Mouse (Mus musculus) myocyte (in vitro differentiated cells): ENCODE data around the gene Tmem94.
"Not testable (repeated sequence)": the region's sequence is repeated elsewhere in the genome, so short reads cannot be mapped to it uniquely, and the experiment has no call there.

Source experiments
- CEBPB ChIP-seq: IDR thresholded peaks from 2 replicates; pipeline ENCODE4 v1.6.1; 2011; ENCODE audit warnings: mild to moderate bottlenecking, moderate library complexity; ENCODE audit not compliant: poor library complexity, insufficient read depth, severe bottlenecking
- E2F4 ChIP-seq: IDR thresholded peaks from one replicate; pipeline ENCODE4 v1.6.1; 2011; ENCODE audit warnings: mild to moderate bottlenecking, control low read depth, moderate library complexity; ENCODE audit not compliant: insufficient read depth
- POLR2A ChIP-seq: IDR thresholded peaks from one replicate; pipeline ENCODE4 v1.6.1; 2011; ENCODE audit warnings: low read depth, mild to moderate bottlenecking, control low read depth, moderate library complexity; ENCODE audit not compliant: insufficient read length
- REST ChIP-seq: IDR thresholded peaks from one replicate; pipeline ENCODE4 v1.6.1; 2011; ENCODE audit warnings: mild to moderate bottlenecking, control low read depth, moderate library complexity; ENCODE audit not compliant: insufficient read depth, insufficient read length
- SRF ChIP-seq: IDR thresholded peaks from one replicate; pipeline ENCODE4 v1.6.1; 2011; ENCODE audit warnings: low read depth; ENCODE audit not compliant: control insufficient read depth, insufficient read length
- TCF12 ChIP-seq: IDR thresholded peaks from one replicate; pipeline ENCODE4 v1.6.1; 2011; ENCODE audit warnings: mild to moderate bottlenecking, control low read depth; ENCODE audit not compliant: poor library complexity, insufficient read depth, severe bottlenecking
- TCF3 ChIP-seq: IDR thresholded peaks from one replicate; pipeline ENCODE4 v1.6.1; 2011; ENCODE audit warnings: low read depth, control low read depth; ENCODE audit not compliant: insufficient read length
- USF1 ChIP-seq: IDR thresholded peaks from one replicate; pipeline ENCODE4 v1.6.1; 2011; ENCODE audit warnings: low read depth, mild to moderate bottlenecking, control low read depth, moderate library complexity

GRCm38 (mm10) chr11:115762176-115762575, 3.1 kb upstream of the Tmem94 start:
- TF ChIP-seq USF1, POLR2A, REST, CEBPB, TCF12, TCF3, E2F4, SRF: not testable (repeated sequence)
